Mouse (Mus musculus): Measurements from ENCODE around the gene Mob1b.
A peak's percentile ranks its signal among the peaks of the same experiment; 100 is the strongest.

Gene Mob1b

GRCm38 (mm10) chr5:88782072-88782765 lies 61.6 kb downstream of the Mob1b start:
- no peak for DNase-seq (ENCODE audit: low read depth)

DNA sequence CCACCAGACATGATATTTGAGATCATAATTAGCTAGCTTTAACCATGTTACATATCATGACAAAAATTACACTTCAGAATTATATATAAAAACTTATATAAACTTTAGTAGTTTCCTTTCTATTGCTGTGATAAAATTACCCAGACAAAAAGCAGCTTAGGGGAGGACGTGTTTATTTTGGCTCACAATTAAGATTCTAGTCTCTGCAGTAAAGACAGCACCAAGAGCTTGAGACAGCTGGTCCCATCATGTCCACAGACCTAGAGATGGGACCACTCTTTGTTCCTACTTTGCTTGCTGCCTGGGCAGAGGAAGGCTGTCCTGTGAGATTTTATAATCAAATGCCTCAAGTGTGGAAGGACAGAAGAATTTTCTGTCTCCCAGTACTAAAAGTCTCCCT lies 64.4 kb downstream of the Mob1b start:
- DNase-seq (ENCODE audit: low read depth), result no peak

- DNase-seq (ENCODE audit: low read depth), result no peak
Observed at GRCm38 (mm10) chr5:88790675-88791074, 70.0 kb downstream of the Mob1b start.

GRCm38 (mm10) chr5:88791256-88792245 lies 70.9 kb downstream of the Mob1b start:
- peak; percentile 38 for DNase-seq (ENCODE audit: low read depth)

DNA sequence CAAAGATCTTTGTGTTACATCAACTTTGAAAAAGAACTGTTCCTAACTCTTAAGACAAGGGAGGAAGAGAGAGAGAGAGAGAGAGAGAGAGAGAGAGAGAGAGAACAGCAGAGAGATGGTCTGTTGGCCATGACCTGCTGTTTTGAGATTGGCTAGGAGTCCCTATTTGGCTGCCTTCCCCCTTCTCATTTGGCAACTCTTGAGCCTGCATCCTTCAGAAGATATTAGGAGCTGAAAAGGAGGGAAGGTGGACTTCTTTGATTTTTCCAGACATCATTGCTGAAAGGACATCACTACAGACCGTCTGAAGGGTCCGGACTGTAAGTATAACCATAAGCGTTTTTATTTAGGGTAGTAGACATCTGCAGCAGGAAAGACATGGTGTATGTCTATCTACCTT lies 73.0 kb downstream of the Mob1b start:
- DNase-seq (ENCODE audit: low read depth), result no peak

- DNase-seq (ENCODE audit: low read depth), result no peak
Observed at GRCm38 (mm10) chr5:88795910-88796584, 75.4 kb downstream of the Mob1b start.

GRCm38 (mm10) chr5:88796588-88796987 lies 75.9 kb downstream of the Mob1b start:
- no peak for DNase-seq (ENCODE audit: low read depth)

DNA sequence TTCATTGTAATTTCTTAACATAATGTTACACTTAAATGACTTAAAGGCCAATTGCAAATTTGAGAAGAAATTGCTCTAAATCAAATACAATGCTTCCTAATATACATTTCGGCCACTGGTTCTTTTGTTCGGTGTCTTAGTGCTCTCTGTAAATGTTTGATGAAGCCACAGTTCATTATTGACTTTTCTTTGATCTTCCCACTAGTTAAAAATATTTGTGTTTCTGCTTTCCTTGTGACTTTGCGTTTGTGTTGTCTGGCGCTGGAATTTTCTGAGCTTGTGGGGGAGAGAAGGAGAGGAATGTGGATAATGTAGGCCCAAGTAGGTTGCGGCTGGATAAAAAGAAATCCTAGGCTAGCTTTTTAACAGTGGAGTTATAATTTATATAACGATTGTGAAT lies 76.5 kb downstream of the Mob1b start:
- DNase-seq (ENCODE audit: low read depth), result no peak

DNA sequence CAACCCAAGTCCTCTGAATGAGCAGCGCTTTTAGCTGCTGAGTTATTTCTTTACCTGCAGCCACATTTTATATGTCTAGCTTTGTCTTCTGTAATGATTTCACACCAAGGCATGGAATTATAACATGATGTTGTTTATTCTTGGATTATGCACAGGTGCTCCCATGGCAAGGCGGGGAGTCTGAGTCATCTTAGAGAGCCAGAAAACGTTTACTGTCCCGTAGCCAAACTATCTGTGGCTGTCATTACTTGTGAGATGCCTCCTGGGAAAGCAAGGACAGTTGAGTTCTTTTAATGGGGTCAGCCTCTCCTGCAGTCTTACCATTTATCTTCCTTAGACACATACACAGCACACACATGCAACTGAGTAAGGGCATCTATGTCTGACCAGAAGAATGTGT lies 85.0 kb downstream of the Mob1b start:
- DNase-seq (ENCODE audit: low read depth), result no peak

DNA sequence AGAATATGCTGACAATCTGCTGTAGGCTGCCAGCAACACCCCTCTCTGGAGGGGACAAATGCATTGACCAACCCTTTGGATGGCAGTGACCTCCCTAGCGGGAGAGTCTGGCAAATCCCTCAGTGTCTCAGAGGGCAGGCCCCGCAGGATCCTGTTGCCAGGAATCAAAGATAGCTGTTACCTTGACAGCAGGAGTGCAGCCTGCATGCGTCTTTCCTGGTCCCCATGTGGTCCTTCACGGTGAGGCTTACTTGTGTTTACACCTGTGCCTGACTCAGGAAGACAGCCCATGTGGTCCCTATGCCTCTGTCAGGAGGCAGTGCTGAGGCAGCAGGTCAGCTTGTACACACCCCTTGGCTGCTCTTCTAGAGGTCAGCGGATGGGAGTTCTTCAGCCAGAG lies 85.6 kb downstream of the Mob1b start:
- no peak for DNase-seq (ENCODE audit: low read depth)

DNA sequence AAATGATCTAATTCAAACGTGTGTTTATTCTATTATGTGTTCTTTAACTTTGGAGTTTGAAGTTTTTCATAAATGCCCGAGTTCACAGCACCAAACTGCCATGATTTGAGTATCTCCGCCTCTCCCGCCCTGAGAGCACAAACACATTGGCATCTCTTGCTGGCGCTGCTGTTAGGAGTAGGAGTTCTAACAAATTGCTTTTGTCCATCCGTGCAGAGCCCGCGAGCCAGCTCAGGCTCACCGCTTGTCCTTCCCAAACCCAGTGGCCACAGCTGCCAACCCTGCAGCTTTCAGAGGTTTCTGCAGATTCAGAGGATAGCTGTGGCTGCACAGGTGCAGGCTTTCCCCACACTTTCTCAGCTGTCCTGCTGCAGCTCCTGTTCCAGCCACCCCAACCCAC lies 86.7 kb downstream of the Mob1b start:
- no peak for DNase-seq (ENCODE audit: low read depth)

GRCm38 (mm10) chr5:88813188-88813587 lies 92.5 kb downstream of the Mob1b start:
- DNase-seq (ENCODE audit: low read depth), result no peak
